Mouse (Mus musculus): ENCODE results near the gene Btnl10. TPM values are rescaled to one million over a fixed set of nuclear protein-coding genes. Genes with fewer than 3 reads are reported as not detected.

The Btnl10 gene
- polyA plus RNA-seq, 1 experiment from 2014 or later, result 0.09 TPM

GRCm38 (mm10) chr11:58903511-58904409, 13.9 kb upstream of the Btnl10 start, which contains the start of gene Zfp39:
TSS of gene Zfp39 (minus strand) at chr11:58904225.
- WGBS, result under 1% methylated on average over 40 of the region's 40 CpGs
- H3K4me3 ChIP-seq (replicated peaks; ENCODE audit: low read depth, low read length), result peak within 1 kb of the TSS; percentile 78
- H3K4me2 ChIP-seq (ENCODE audit: low read length), result peak within 1 kb of the TSS; percentile 82
- peaks cover 23% of the 10 kb centered on the region for H3K36me3 ChIP-seq (ENCODE audit: control insufficient read depth, insufficient read depth, low read length)
- peaks cover 13% of the 10 kb centered on the region for H3K4me1 ChIP-seq (ENCODE audit: control insufficient read depth, insufficient read depth, low read length)
- no peaks in the 10 kb centered on the region for H3K27me3 ChIP-seq (ENCODE audit: control insufficient read depth, insufficient read depth, low read length)
- peak within 1 kb of the TSS; percentile 89 for H3K9ac ChIP-seq (replicated peaks; ENCODE audit: low read length)
- peak within 1 kb of the TSS; percentile 83 for H3K27ac ChIP-seq (replicated peaks; ENCODE audit: low read depth, low read length)
- DNase-seq (peak; percentile 96), ATAC-seq (ENCODE audit: low FRiP score, low TSS enrichment) (peak; percentile 99)
- H3K9me3 ChIP-seq (ENCODE audit: control insufficient read depth, low read length), result no peaks in the 10 kb centered on the region

GRCm38 (mm10) chr11:58904410-58904718, 13.3 kb upstream of the Btnl10 start:
- H3K27me3 ChIP-seq (ENCODE audit: control insufficient read depth, insufficient read depth, low read length), result no peaks in the 10 kb centered on the region
- no peak overlapping the region for H3K27ac ChIP-seq (replicated peaks; ENCODE audit: low read depth, low read length)
- WGBS, result under 1% methylated on average over 8 of the region's 8 CpGs
- no peaks in the 10 kb centered on the region for H3K9me3 ChIP-seq (ENCODE audit: control insufficient read depth, low read length)
- H3K4me1 ChIP-seq (ENCODE audit: control insufficient read depth, insufficient read depth, low read length), result peaks cover 13% of the 10 kb centered on the region
- H3K4me2 ChIP-seq (ENCODE audit: low read length), result peak overlapping the region; percentile 82
- peak; percentile 29; the same call in 1 of the 2 replicates for ATAC-seq (ENCODE audit: low FRiP score, low TSS enrichment)
- no peak overlapping the region for H3K9ac ChIP-seq (replicated peaks; ENCODE audit: low read length)
- H3K36me3 ChIP-seq (ENCODE audit: control insufficient read depth, insufficient read depth, low read length), result peaks cover 18% of the 10 kb centered on the region
- DNase-seq, result no peak
- peak overlapping the region; percentile 78 for H3K4me3 ChIP-seq (replicated peaks; ENCODE audit: low read depth, low read length)

GRCm38 (mm10) chr11:58904838-58905237, 12.9 kb upstream of the Btnl10 start:
- Histone ChIP-seq H3K4me3 (replicated peaks; ENCODE audit: low read depth, low read length) (no peak overlapping the region), H3K27me3 (ENCODE audit: control insufficient read depth, insufficient read depth, low read length) (no peaks in the 10 kb centered on the region), H3K27ac (replicated peaks; ENCODE audit: low read depth, low read length) (no peak overlapping the region), H3K4me1 (ENCODE audit: control insufficient read depth, insufficient read depth, low read length) (peaks cover 13% of the 10 kb centered on the region), H3K36me3 (ENCODE audit: control insufficient read depth, insufficient read depth, low read length) (peaks cover 15% of the 10 kb centered on the region), H3K9ac (replicated peaks; ENCODE audit: low read length) (no peak overlapping the region), H3K4me2 (ENCODE audit: low read length) (peak overlapping the region; percentile 82), H3K9me3 (ENCODE audit: control insufficient read depth, low read length) (no peaks in the 10 kb centered on the region)
- DNase-seq (peak; percentile 33), ATAC-seq (ENCODE audit: low FRiP score, low TSS enrichment) (no peak)
- WGBS, result 41% methylated on average over 6 of the region's 6 CpGs

GRCm38 (mm10) chr11:58913776-58914175, 3.9 kb upstream of the Btnl10 start:
- H3K9me3 ChIP-seq (ENCODE audit: control insufficient read depth, low read length), result no peaks in the 10 kb centered on the region
- DNase-seq, result no peak
- no peak overlapping the region for H3K27ac ChIP-seq (replicated peaks; ENCODE audit: low read depth, low read length)
- H3K9ac ChIP-seq (replicated peaks; ENCODE audit: low read length), result no peak overlapping the region
- no peaks in the 10 kb centered on the region for H3K4me1 ChIP-seq (ENCODE audit: control insufficient read depth, insufficient read depth, low read length)
- no peak overlapping the region for H3K4me3 ChIP-seq (replicated peaks; ENCODE audit: low read depth, low read length)
- H3K4me2 ChIP-seq (ENCODE audit: low read length), result no peak overlapping the region
- no peak for ATAC-seq (ENCODE audit: low FRiP score, low TSS enrichment)
- 93% methylated on average over 1 of the region's 1 CpGs for WGBS
- H3K27me3 ChIP-seq (ENCODE audit: control insufficient read depth, insufficient read depth, low read length), result no peaks in the 10 kb centered on the region
- H3K36me3 ChIP-seq (ENCODE audit: control insufficient read depth, insufficient read depth, low read length), result no peaks in the 10 kb centered on the region

GRCm38 (mm10) chr11:58914461-58915028, 3.2 kb upstream of the Btnl10 start:
- Histone ChIP-seq H3K27me3 (ENCODE audit: control insufficient read depth, insufficient read depth, low read length) (no peaks in the 10 kb centered on the region), H3K36me3 (ENCODE audit: control insufficient read depth, insufficient read depth, low read length) (no peaks in the 10 kb centered on the region), H3K27ac (replicated peaks; ENCODE audit: low read depth, low read length) (no peak overlapping the region), H3K9me3 (ENCODE audit: control insufficient read depth, low read length) (no peaks in the 10 kb centered on the region), H3K4me2 (ENCODE audit: low read length) (peak overlapping the region; percentile 56), H3K4me1 (ENCODE audit: control insufficient read depth, insufficient read depth, low read length) (no peaks in the 10 kb centered on the region), H3K4me3 (replicated peaks; ENCODE audit: low read depth, low read length) (peak overlapping the region; percentile 29), H3K9ac (replicated peaks; ENCODE audit: low read length) (peak overlapping the region; percentile 53; the same call in 1 of the 2 replicates)
- ATAC-seq (ENCODE audit: low FRiP score, low TSS enrichment), result no peak; the same call in 1 of the 2 replicates
- WGBS, result 18% methylated on average over 17 of the region's 17 CpGs
- peak; percentile 83 for DNase-seq

GRCm38 (mm10) chr11:58916879-58917744, 596 bp upstream of the Btnl10 start:
- Histone ChIP-seq H3K27me3 (ENCODE audit: control insufficient read depth, insufficient read depth, low read length) (no peaks in the 10 kb centered on the region), H3K4me2 (ENCODE audit: low read length) (no peak overlapping the region), H3K9me3 (ENCODE audit: control insufficient read depth, low read length) (no peaks in the 10 kb centered on the region), H3K36me3 (ENCODE audit: control insufficient read depth, insufficient read depth, low read length) (no peaks in the 10 kb centered on the region), H3K9ac (replicated peaks; ENCODE audit: low read length) (no peak overlapping the region), H3K4me3 (replicated peaks; ENCODE audit: low read depth, low read length) (no peak overlapping the region), H3K4me1 (ENCODE audit: control insufficient read depth, insufficient read depth, low read length) (no peaks in the 10 kb centered on the region), H3K27ac (replicated peaks; ENCODE audit: low read depth, low read length) (no peak overlapping the region)
- ATAC-seq (ENCODE audit: low FRiP score, low TSS enrichment), result no peak
- 56% methylated on average over 14 of the region's 14 CpGs for WGBS
- peak; percentile 58 for DNase-seq

GRCm38 (mm10) chr11:58918759-58919158, 1.1 kb downstream of the Btnl10 start:
- Histone ChIP-seq H3K27me3 (ENCODE audit: control insufficient read depth, insufficient read depth, low read length) (no peaks in the 10 kb centered on the region), H3K27ac (replicated peaks; ENCODE audit: low read depth, low read length) (no peak overlapping the region), H3K9me3 (ENCODE audit: control insufficient read depth, low read length) (no peaks in the 10 kb centered on the region), H3K4me2 (ENCODE audit: low read length) (no peak overlapping the region), H3K4me3 (replicated peaks; ENCODE audit: low read depth, low read length) (no peak overlapping the region), H3K36me3 (ENCODE audit: control insufficient read depth, insufficient read depth, low read length) (no peaks in the 10 kb centered on the region), H3K4me1 (ENCODE audit: control insufficient read depth, insufficient read depth, low read length) (no peaks in the 10 kb centered on the region), H3K9ac (replicated peaks; ENCODE audit: low read length) (no peak overlapping the region)
- DNase-seq, result no peak
- no peak for ATAC-seq (ENCODE audit: low FRiP score, low TSS enrichment)
- WGBS, result 76% methylated on average over 5 of the region's 5 CpGs

GRCm38 (mm10) chr11:58922420-58922819, 4.7 kb downstream of the Btnl10 start:
- WGBS, result 88% methylated on average over 9 of the region's 9 CpGs
- ATAC-seq (ENCODE audit: low FRiP score, low TSS enrichment) (no peak), DNase-seq (no peak)
- no peaks in the 10 kb centered on the region for H3K36me3 ChIP-seq (ENCODE audit: control insufficient read depth, insufficient read depth, low read length)
- no peak overlapping the region for H3K27ac ChIP-seq (replicated peaks; ENCODE audit: low read depth, low read length)
- H3K27me3 ChIP-seq (ENCODE audit: control insufficient read depth, insufficient read depth, low read length), result no peaks in the 10 kb centered on the region
- no peaks in the 10 kb centered on the region for H3K9me3 ChIP-seq (ENCODE audit: control insufficient read depth, low read length)
- H3K4me1 ChIP-seq (ENCODE audit: control insufficient read depth, insufficient read depth, low read length), result no peaks in the 10 kb centered on the region
- H3K4me3 ChIP-seq (replicated peaks; ENCODE audit: low read depth, low read length), result no peak overlapping the region
- H3K4me2 ChIP-seq (ENCODE audit: low read length), result no peak overlapping the region
- no peak overlapping the region for H3K9ac ChIP-seq (replicated peaks; ENCODE audit: low read length)

Data from midbrain, embryonic 14.5 days (tissue).